Comparison of ENCODE assay signal across 25 mouse cellular contexts in the genomic region with DNA sequence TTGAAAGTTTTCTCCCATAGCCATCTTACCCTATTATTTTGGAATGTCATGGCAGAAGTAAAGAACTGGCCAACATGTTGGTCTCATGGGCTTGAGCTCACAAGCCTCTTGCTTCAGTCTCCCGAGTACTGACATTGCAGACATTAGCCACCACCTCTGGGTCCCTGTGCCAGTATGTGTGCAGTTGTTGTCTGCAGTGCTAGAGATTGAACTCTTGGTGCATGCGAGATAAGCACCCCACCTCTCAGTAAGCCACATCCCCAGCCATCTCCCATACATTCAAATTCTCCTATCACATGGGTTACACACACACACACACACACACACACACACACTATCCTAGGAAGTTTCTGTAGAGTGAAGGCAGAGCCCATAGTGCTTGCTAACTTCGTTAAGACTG. TPM values are rescaled to one million over a fixed set of nuclear protein-coding genes. Genes with fewer than 3 reads are reported as not detected.
DNase-seq lines count a peak whose midpoint lies in the region; ATAC-seq lines count a peak whose summit lies in the region.
"Had no signal": no experiment of that assay in that cellular context is flagged by ENCODE, and none has a peak within 500 bp of the region (broad histone marks: within the 10 kb centered on the region; RNA-seq: fewer than 3 reads in every experiment).

No protein-coding gene starts in this region.

- ATAC-seq in liver, embryonic 13.5 days (ENCODE audit: low read depth), result peak; percentile 92
- peak; percentile 89 for ATAC-seq in megakaryocyte progenitor cell, adult 5-6 weeks (replicated peaks; ENCODE audit: poor library complexity)
- no peak for ATAC-seq in midbrain, embryonic 11.5 days (ENCODE audit: low FRiP score)
- ATAC-seq: forebrain, postnatal 0 days; inflammation-experienced regulatory T-cells, adult 6 months had no signal

- no peaks in the 10 kb centered on the region for H3K36me3 ChIP-seq in liver, embryonic 13.5 days
- no peaks in the 10 kb centered on the region for H3K36me3 ChIP-seq in midbrain, embryonic 11.5 days (ENCODE audit: control insufficient read depth, insufficient read depth, low read length)
- H3K36me3 ChIP-seq: embryonic facial prominence, embryonic 12.5 days; heart, embryonic 12.5 days; limb, embryonic 12.5 days; midbrain, embryonic 12.5 days had no signal

- 0 out of 2 replicates have a peak, but pooled peaks cover 6% of the 10 kb centered on the region for H3K9me3 ChIP-seq in liver, embryonic 13.5 days (replicated peaks)
- no peaks in the 10 kb centered on the region for H3K9me3 ChIP-seq in midbrain, embryonic 11.5 days (ENCODE audit: control insufficient read depth, low read length)
- H3K9me3 ChIP-seq: limb, embryonic 12.5 days had no signal

- H3K9ac ChIP-seq in liver, embryonic 13.5 days, result no peak overlapping the region; the same call in 1 of the 2 replicates
- no peak overlapping the region for H3K9ac ChIP-seq in midbrain, embryonic 11.5 days (ENCODE audit: low read length)
- H3K9ac ChIP-seq: embryonic facial prominence, embryonic 12.5 days; forebrain, postnatal 0 days; heart, embryonic 12.5 days; hindbrain, embryonic 14.5 days; limb, embryonic 12.5 days; midbrain, embryonic 12.5 days had no signal

- peaks cover 75% of the 10 kb centered on the region for H3K4me1 ChIP-seq in liver, embryonic 13.5 days (replicated peaks)
- no peaks in the 10 kb centered on the region for H3K4me1 ChIP-seq in midbrain, embryonic 11.5 days (ENCODE audit: control insufficient read depth, insufficient read depth, low read length)
- H3K4me1 ChIP-seq: embryonic facial prominence, embryonic 12.5 days; limb, embryonic 12.5 days; midbrain, embryonic 12.5 days had no signal

- H3K27me3 ChIP-seq in liver, embryonic 13.5 days, result no peaks in the 10 kb centered on the region
- no peaks in the 10 kb centered on the region for H3K27me3 ChIP-seq in midbrain, embryonic 11.5 days (ENCODE audit: control insufficient read depth, insufficient read depth, low read length)
- H3K27me3 ChIP-seq: embryonic facial prominence, embryonic 12.5 days; heart, embryonic 12.5 days; limb, embryonic 12.5 days; midbrain, embryonic 12.5 days had no signal

- DNase-seq in heart, adult 11 months, result peak; percentile 73
- no peak for DNase-seq in heart, adult 8-10 months (ENCODE audit: low spot score)
- peak; percentile 60 for DNase-seq in c-Kit-positive CD71-positive TER-119-positive erythroid progenitor cells, embryonic 14.5 days (ENCODE audit: low spot score)
- peak; percentile 67 for DNase-seq in liver, embryonic 13.5 days
- DNase-seq in retina, postnatal 1 day, result no peak
- no peak for DNase-seq in midbrain, embryonic 11.5 days (ENCODE audit: low spot score, missing footprints)
- DNase-seq: adrenal gland, postnatal 14 days; cerebellum, adult 11-12 months; cerebellum, adult 9-11 months; embryo, embryonic 11 days; forebrain, postnatal 0 days; gastrocnemius, postnatal 14 days; kidney, adult 11 months; kidney, postnatal 25 days; lung, adult 18-20 months; lung, postnatal 10 days; right cerebral cortex, postnatal 25 days; thymus, postnatal 4 days had no signal

- H3K4me3 ChIP-seq in liver, embryonic 13.5 days (replicated peaks), result no peak overlapping the region
- H3K4me3 ChIP-seq in midbrain, embryonic 11.5 days (ENCODE audit: low read depth, low read length), result no peak overlapping the region
- H3K4me3 ChIP-seq: embryonic facial prominence, embryonic 12.5 days; heart, embryonic 12.5 days; limb, embryonic 12.5 days; midbrain, embryonic 12.5 days had no signal

- H3K27ac ChIP-seq in liver, embryonic 13.5 days, result peak overlapping the region; percentile 67
- no peak overlapping the region for H3K27ac ChIP-seq in midbrain, embryonic 11.5 days (ENCODE audit: low read depth, low read length)
- H3K27ac ChIP-seq: embryonic facial prominence, embryonic 12.5 days; hindbrain, embryonic 14.5 days; limb, embryonic 12.5 days; midbrain, embryonic 12.5 days had no signal

- peak overlapping the region; percentile 24 for H3K4me2 ChIP-seq in liver, embryonic 13.5 days
- H3K4me2 ChIP-seq in midbrain, embryonic 11.5 days, result no peak overlapping the region
- H3K4me2 ChIP-seq: embryonic facial prominence, embryonic 12.5 days; heart, embryonic 12.5 days; hindbrain, embryonic 14.5 days; limb, embryonic 12.5 days; midbrain, embryonic 12.5 days had no signal

- 16% methylated on average over 3 of the region's 3 CpGs for WGBS in liver, embryonic 13.5 days (ENCODE audit: insufficient replicate concordance)
- WGBS in midbrain, embryonic 11.5 days, result 82% methylated on average over 3 of the region's 3 CpGs

RNA-seq across cellular contexts. Expression of gene Gmpr, which starts 7.3 kb away (rescaled TPM):
- 100 to 1,000 TPM; 152 to 199 (median 170) TPM for total RNA-seq in heart, adult 8-10 months (2022)
- 352 and 354 TPM in 2 replicates for polyA plus RNA-seq in liver, embryonic 13.5 days (2015; fragmentation: Nextera tagmentation; extraction: Ambion mirVana)
- total RNA-seq in megakaryocyte progenitor cell, adult 5-6 weeks (2015), result 16.3 and 20.5 TPM in 2 replicates
- 13.6 and 15.3 TPM in 2 replicates for total RNA-seq in megakaryocyte progenitor cell, adult 5-6 weeks (2017)
- polyA plus RNA-seq in midbrain, embryonic 11.5 days (2014; fragmentation: Nextera tagmentation; extraction: Ambion mirVana), result 19.5 and 20.5 TPM in 2 replicates

Comparison
In these comparisons a context has a peak if more than half of its experiments do, and no peak if none do; other contexts are left out.
1. DNase-seq: peak in heart, adult 11 months (single experiment), c-Kit-positive CD71-positive TER-119-positive erythroid progenitor cells, embryonic 14.5 days (single experiment) and liver, embryonic 13.5 days (single experiment); none in heart, adult 8-10 months (single experiment), retina, postnatal 1 day (single experiment) and midbrain, embryonic 11.5 days (single experiment).
2. RNA of gene Gmpr, which starts 7.3 kb away (total RNA-seq): 152 to 199 TPM in heart, adult 8-10 months; 13.6 to 20.5 TPM in megakaryocyte progenitor cell, adult 5-6 weeks; every median in the first group is over 4 times any median in the second.